ENCODE assay signal across 8 mouse cellular contexts in the genomic region with DNA sequence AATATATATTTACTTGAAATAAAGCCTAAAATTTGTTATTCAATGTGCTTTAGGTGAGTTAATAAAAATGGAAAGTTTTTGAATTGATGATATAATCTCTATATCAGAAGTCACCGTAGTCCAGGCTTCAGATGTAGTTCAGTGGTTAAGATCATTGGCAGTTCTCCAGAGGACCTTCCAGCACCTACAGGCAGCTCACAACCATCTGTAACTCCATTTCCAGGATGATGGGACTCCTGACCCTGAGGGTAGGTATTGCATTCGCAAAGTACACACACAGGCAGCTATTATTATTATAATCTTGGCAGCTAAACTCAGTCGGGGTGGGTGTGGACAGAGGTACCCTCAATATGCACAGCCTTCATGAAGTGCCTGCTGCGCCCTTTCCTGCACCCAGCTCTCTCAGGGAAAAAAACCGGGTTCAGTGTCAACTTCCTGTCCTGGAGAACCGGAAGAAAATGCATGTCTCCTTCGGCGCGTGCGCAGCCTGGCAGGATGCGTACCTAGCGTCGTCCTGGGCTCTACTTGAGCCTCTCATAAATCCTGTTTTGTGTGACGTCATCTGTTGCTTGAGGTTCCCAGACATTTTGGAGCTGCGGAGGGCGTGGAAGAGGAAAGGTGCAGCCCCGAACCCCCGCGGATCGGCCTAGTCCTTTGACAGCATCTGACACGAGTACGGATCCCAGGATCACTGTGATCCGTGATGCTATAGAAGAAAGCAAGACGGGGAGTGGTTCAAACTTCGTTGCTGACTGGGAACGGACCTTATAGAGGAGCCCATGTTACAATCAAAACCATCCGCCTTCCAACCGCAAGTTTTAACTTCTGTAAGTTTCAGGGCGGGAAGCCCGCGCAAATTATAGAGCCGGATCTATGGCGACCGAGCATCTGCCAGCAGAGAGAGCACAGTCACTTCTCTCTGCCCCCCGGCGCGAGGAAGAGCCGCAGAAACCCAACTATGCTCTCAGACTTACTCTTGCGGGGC. TPM values are rescaled to one million over a fixed set of nuclear protein-coding genes. Genes with fewer than 3 reads are reported as not detected.
DNase-seq lines count a peak whose midpoint lies in the region; ATAC-seq and TF ChIP-seq lines count a peak whose summit lies in the region.

Wdr5b (plus strand) TSS at position 551 of the 985 bp plus-strand sequence.

- no peak for TF ChIP-seq POLR2A in bone marrow macrophage, adult 2 months (IDR thresholded peaks at IDR 0.05; ENCODE audit: borderline replicate concordance, low read depth, low read length)
- peak; percentile 59 for TF ChIP-seq POLR2A in embryonic fibroblast, embryonic 13.5 days (IDR thresholded peaks at IDR 0.05; ENCODE audit: low read depth, low read length)

- peak within 1 kb of the TSS; percentile 65 for H3K4me3 ChIP-seq in bone marrow macrophage, adult 2 months (ENCODE audit: insufficient read depth, low read length)
- peak within 1 kb of the TSS; percentile 60 for H3K4me3 ChIP-seq in embryonic fibroblast, embryonic 13.5 days (ENCODE audit: insufficient read depth, low read length)
- peak within 1 kb of the TSS; percentile 62 for H3K4me3 ChIP-seq in kidney, embryonic 14.5 days (ENCODE audit: low read length)
- H3K4me3 ChIP-seq in limb, embryonic 15.5 days: peak within 1 kb of the TSS; percentile 50

- peak; percentile 97 for DNase-seq in A20 (ENCODE audit: low read depth, low spot score)
- peak; percentile 95 to 96 for DNase-seq in heart, adult 9 months (ENCODE audit: low spot score in 2 of 2)
- DNase-seq in monocyte, adult 2 months (ENCODE audit: low read depth in 1 of 2, low spot score in 2 of 2): peak; percentile 75 to 77
- DNase-seq in spleen, postnatal 36 days (ENCODE audit: low spot score in 2 of 2): peak; percentile 93 to 96

- no peaks in the 10 kb centered on the region for H3K9me3 ChIP-seq in kidney, embryonic 14.5 days (ENCODE audit: control insufficient read depth, low read length)
- no peaks in the 10 kb centered on the region for H3K9me3 ChIP-seq in limb, embryonic 15.5 days

- no peaks in the 10 kb centered on the region for H3K27me3 ChIP-seq in kidney, embryonic 14.5 days (ENCODE audit: control insufficient read depth, insufficient read depth, low read length)
- no peaks in the 10 kb centered on the region for H3K27me3 ChIP-seq in limb, embryonic 15.5 days

- H3K36me3 ChIP-seq in kidney, embryonic 14.5 days (ENCODE audit: control insufficient read depth, insufficient read depth, low read length): peaks cover 30% of the 10 kb centered on the region
- H3K36me3 ChIP-seq in limb, embryonic 15.5 days: peaks cover 39% of the 10 kb centered on the region

- no peak for TF ChIP-seq CTCF in bone marrow macrophage, adult 2 months (IDR thresholded peaks at IDR 0.05; ENCODE audit: low read depth, low read length)
- no peak for TF ChIP-seq CTCF in embryonic fibroblast, embryonic 13.5 days (IDR thresholded peaks at IDR 0.05; ENCODE audit: borderline replicate concordance, insufficient read depth, low read length)

- ATAC-seq in kidney, embryonic 14.5 days (ENCODE audit: low FRiP score, low TSS enrichment): peak; percentile 97
- ATAC-seq in limb, embryonic 15.5 days (ENCODE audit: insufficient number of reproducible peaks, low FRiP score, low TSS enrichment, low read depth): peak; percentile 93

- H3K4me1 ChIP-seq in bone marrow macrophage, adult 2 months (ENCODE audit: control insufficient read depth, insufficient read depth, low read length): peaks cover 7% of the 10 kb centered on the region
- 0 out of 2 replicates have a peak, but pooled peaks cover 2% of the 10 kb centered on the region for H3K4me1 ChIP-seq in embryonic fibroblast, embryonic 13.5 days (ENCODE audit: control insufficient read depth, insufficient read depth, low read length)
- H3K4me1 ChIP-seq in kidney, embryonic 14.5 days (ENCODE audit: control insufficient read depth, insufficient read depth, low read length): peaks cover 9% of the 10 kb centered on the region
- H3K4me1 ChIP-seq in limb, embryonic 15.5 days: peaks cover 11% of the 10 kb centered on the region

- WGBS in kidney, embryonic 14.5 days: 2% methylated on average over 39 of the region's 39 CpGs
- 2% methylated on average over 39 of the region's 39 CpGs for WGBS in limb, embryonic 15.5 days

- H3K27ac ChIP-seq in bone marrow macrophage, adult 2 months (ENCODE audit: insufficient read depth, low read depth, low read length): peak within 1 kb of the TSS; percentile 41
- peak within 1 kb of the TSS; percentile 59 for H3K27ac ChIP-seq in embryonic fibroblast, embryonic 13.5 days (ENCODE audit: insufficient read depth, low read length)
- peak within 1 kb of the TSS; percentile 82 for H3K27ac ChIP-seq in kidney, embryonic 14.5 days (ENCODE audit: low read depth, low read length)
- H3K27ac ChIP-seq in limb, embryonic 15.5 days: peak within 1 kb of the TSS; percentile 83

- H3K9ac ChIP-seq in kidney, embryonic 14.5 days (ENCODE audit: low read depth, low read length): peak within 1 kb of the TSS; percentile 76
- peak within 1 kb of the TSS; percentile 38 for H3K9ac ChIP-seq in limb, embryonic 15.5 days

- H3K4me2 ChIP-seq in kidney, embryonic 14.5 days (replicated peaks; ENCODE audit: low read depth, low read length): peak within 1 kb of the TSS; percentile 67
- H3K4me2 ChIP-seq in limb, embryonic 15.5 days: peak within 1 kb of the TSS; percentile 70

RNA-seq across cellular contexts. Expression of gene Wdr5b, which starts in this region (rescaled TPM):
- polyA plus RNA-seq in bone marrow macrophage, adult 2 months (2012; ENCODE audit: insufficient read depth, insufficient read length, missing spikeins): 5.5 and 6.9 TPM in 2 replicates
- 3.2 and 4.8 TPM in 2 replicates for polyA plus RNA-seq in embryonic fibroblast, embryonic 13.5 days (2011; ENCODE audit: insufficient read length, low read depth, missing spikeins)
- 8.6 and 9.6 TPM in 2 replicates for polyA plus RNA-seq in kidney, embryonic 14.5 days (2014; fragmentation: Nextera tagmentation; extraction: Ambion mirVana)
- polyA plus RNA-seq in limb, embryonic 15.5 days (2015; fragmentation: Nextera tagmentation; extraction: Ambion mirVana): 9.7 and 10.6 TPM in 2 replicates

Comparison
In these comparisons a context has a peak if more than half of its experiments do, and no peak if none do; other contexts are left out.
1. Peak in every context shown above with its lines: DNase-seq, ATAC-seq, H3K4me3 ChIP-seq and H3K27ac ChIP-seq.